Mouse (Mus musculus): ENCODE results near the gene Gm17018.

DNA sequence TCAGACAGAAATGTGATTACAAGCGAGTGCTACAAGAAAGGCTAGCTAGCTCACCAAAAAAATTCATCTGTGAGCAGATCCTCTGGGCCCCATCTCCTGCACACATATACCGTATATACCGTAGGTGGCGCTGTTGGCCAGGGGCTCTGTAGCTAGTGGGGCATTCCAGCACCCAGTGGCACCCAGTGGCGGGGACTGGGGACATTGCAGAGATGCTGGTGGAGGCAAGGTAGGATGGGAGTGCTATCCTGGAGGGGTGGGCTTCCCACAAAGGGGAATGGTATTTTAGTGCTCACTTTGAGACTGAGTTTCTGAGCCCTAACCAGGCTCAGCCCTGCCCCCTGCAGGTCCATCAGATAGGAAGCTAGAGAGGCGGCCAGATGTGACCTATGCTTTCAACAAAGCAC, 13.4 kb downstream of the Gm17018 start:
- TF ChIP-seq USF1 (IDR thresholded peaks at IDR 0.05; ENCODE audit: low read depth) (no peak), MAX (IDR thresholded peaks at IDR 0.05) (no peak)

All from C2C12 (cell line).